Mouse (Mus musculus) neural tube, embryonic 10.5 days (tissue): ENCODE data around the gene Gpr83.

Source experiments
- DNase-seq: peaks from one replicate; pipeline ENCODE4 v3.0.0-alpha.2; 2017; ENCODE audit warnings: low spot score; ENCODE audit errors: extremely low spot score

Gene Gpr83

GRCm38 (mm10) chr9:14859868-14860639, at the start of gene Gpr83:
TSS of gene Gpr83 (plus strand) at chr9:14860210.
- DNase-seq, result peak; percentile 65

- DNase-seq, result no peak
Measured at GRCm38 (mm10) chr9:14821396-14821795, 38.6 kb upstream of the Gpr83 start.

- no peak for DNase-seq
Measured at GRCm38 (mm10) chr9:14824840-14825239, 35.2 kb upstream of the Gpr83 start.

- no peak for DNase-seq
Measured at GRCm38 (mm10) chr9:14827875-14828274, 32.1 kb upstream of the Gpr83 start.

GRCm38 (mm10) chr9:14832046-14832445, 28.0 kb upstream of the Gpr83 start:
- DNase-seq, result no peak

- no peak for DNase-seq
Measured at GRCm38 (mm10) chr9:14835335-14836075, 24.5 kb upstream of the Gpr83 start.

GRCm38 (mm10) chr9:14839527-14839926, 20.5 kb upstream of the Gpr83 start:
- DNase-seq, result no peak

- DNase-seq, result no peak
Measured at GRCm38 (mm10) chr9:14839970-14840369, 20.0 kb upstream of the Gpr83 start.

GRCm38 (mm10) chr9:14841878-14842761, 17.9 kb upstream of the Gpr83 start:
- DNase-seq, result no peak

GRCm38 (mm10) chr9:14843311-14843857, 16.6 kb upstream of the Gpr83 start:
- no peak for DNase-seq

- DNase-seq, result no peak
Measured at GRCm38 (mm10) chr9:14843901-14844300, 16.1 kb upstream of the Gpr83 start.

GRCm38 (mm10) chr9:14846428-14846827, 13.6 kb upstream of the Gpr83 start:
- DNase-seq, result no peak

GRCm38 (mm10) chr9:14848267-14848935, 11.6 kb upstream of the Gpr83 start:
- no peak for DNase-seq

GRCm38 (mm10) chr9:14854585-14854984, 5.4 kb upstream of the Gpr83 start:
- DNase-seq, result no peak

GRCm38 (mm10) chr9:14856922-14857654, 2.9 kb upstream of the Gpr83 start:
- DNase-seq, result no peak

- DNase-seq, result no peak
Measured at GRCm38 (mm10) chr9:14858170-14858706, 1.8 kb upstream of the Gpr83 start.

GRCm38 (mm10) chr9:14858782-14859181, 1.2 kb upstream of the Gpr83 start:
- no peak for DNase-seq

GRCm38 (mm10) chr9:14863126-14863525, 3.1 kb downstream of the Gpr83 start:
- DNase-seq, result no peak

GRCm38 (mm10) chr9:14864726-14865125, 4.7 kb downstream of the Gpr83 start:
- no peak for DNase-seq

GRCm38 (mm10) chr9:14866957-14867356, 6.9 kb downstream of the Gpr83 start:
- peak; percentile 37 for DNase-seq
